Comparison of ENCODE assay signal across 8 mouse cellular contexts in the genomic region with DNA sequence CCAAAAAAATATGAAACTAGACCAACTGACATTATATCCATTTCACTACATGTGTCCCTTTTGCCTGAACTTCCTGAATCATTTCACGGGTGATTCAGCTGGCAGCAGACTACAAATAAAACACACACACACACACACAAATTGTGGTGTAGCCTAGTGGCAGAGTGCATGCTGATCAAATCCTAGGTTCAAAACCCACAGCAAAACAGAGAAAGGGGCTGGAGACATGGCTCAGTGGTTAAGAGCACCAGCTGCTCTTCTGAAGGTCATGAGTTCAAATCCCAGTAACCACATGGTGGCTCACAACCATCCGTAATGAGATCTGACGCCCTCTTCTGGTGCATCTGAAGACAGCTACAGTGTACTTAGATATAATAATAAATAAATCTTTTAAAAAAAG. TPM values are rescaled to one million over a fixed set of nuclear protein-coding genes. Genes with fewer than 3 reads are reported as not detected.
A peak's percentile ranks its signal among the peaks of the same experiment; 100 is the strongest.
DNase-seq lines count a peak whose midpoint lies in the region; ATAC-seq and TF ChIP-seq lines count a peak whose summit lies in the region.
"Not testable (repeated sequence)": the region's sequence is repeated elsewhere in the genome, so short reads cannot be mapped to it uniquely, and the experiment has no call there.

No protein-coding gene starts in this region.

- peak; percentile 28 for DNase-seq in NIH3T3 (ENCODE audit: low read depth)
- DNase-seq in intestine, embryonic 14.5 days (ENCODE audit: low spot score); neural tube, embryonic 11.5 days (ENCODE audit: low spot score); thymus, adult 2 months: not testable (repeated sequence)

- WGBS in heart, embryonic 13.5 days, result 29% methylated on average over 3 of the region's 3 CpGs
- 27% methylated on average over 3 of the region's 3 CpGs for WGBS in intestine, embryonic 14.5 days
- 30% methylated on average over 3 of the region's 3 CpGs for WGBS in limb, embryonic 12.5 days
- 26% methylated on average over 3 of the region's 3 CpGs for WGBS in lung, embryonic 16.5 days
- WGBS in neural tube, embryonic 11.5 days, result 58% methylated on average over 2 of the region's 3 CpGs
- WGBS in thymus, adult 2 months, result 10% methylated on average over 3 of the region's 3 CpGs

- H3K4me1 ChIP-seq in erythroblast, embryonic 14.5 days (ENCODE audit: control insufficient read depth), result peaks cover 39% of the 10 kb centered on the region
- peaks cover 17% of the 10 kb centered on the region for H3K4me1 ChIP-seq in heart, embryonic 13.5 days
- H3K4me1 ChIP-seq in intestine, embryonic 14.5 days (replicated peaks; ENCODE audit: control insufficient read depth, insufficient read depth, low read length), result peaks cover 12% of the 10 kb centered on the region
- peaks cover 12% of the 10 kb centered on the region for H3K4me1 ChIP-seq in limb, embryonic 12.5 days (replicated peaks)
- H3K4me1 ChIP-seq in lung, embryonic 16.5 days (replicated peaks; ENCODE audit: control insufficient read depth, insufficient read depth, low read length), result peaks cover 16% of the 10 kb centered on the region
- not testable (repeated sequence) for H3K4me1 ChIP-seq in neural tube, embryonic 11.5 days (ENCODE audit: control insufficient read depth, insufficient read depth, low read length); thymus, adult 2 months (replicated peaks; ENCODE audit: control insufficient read depth, insufficient read depth, low read length)

- H3K4me3 ChIP-seq in erythroblast, embryonic 14.5 days (replicated peaks), result peak overlapping the region; percentile 83
- peak overlapping the region; percentile 76 for H3K4me3 ChIP-seq in heart, embryonic 13.5 days
- peak overlapping the region; percentile 69 for H3K4me3 ChIP-seq in intestine, embryonic 14.5 days (ENCODE audit: low read depth, low read length)
- peak overlapping the region; percentile 74 for H3K4me3 ChIP-seq in limb, embryonic 12.5 days (replicated peaks)
- H3K4me3 ChIP-seq in lung, embryonic 16.5 days (ENCODE audit: low read length), result peak overlapping the region; percentile 87
- peak overlapping the region; percentile 72 for H3K4me3 ChIP-seq in neural tube, embryonic 11.5 days (ENCODE audit: low read depth, low read length)
- peak overlapping the region; percentile 78 for H3K4me3 ChIP-seq in thymus, adult 2 months (ENCODE audit: control insufficient read depth, insufficient read depth, low read length)

- H3K27me3 ChIP-seq in erythroblast, embryonic 14.5 days (ENCODE audit: control insufficient read depth), result peaks cover 29% of the 10 kb centered on the region
- H3K27me3 ChIP-seq in heart, embryonic 13.5 days (replicated peaks), result peaks cover 38% of the 10 kb centered on the region
- H3K27me3 ChIP-seq in intestine, embryonic 14.5 days (replicated peaks; ENCODE audit: control insufficient read depth, insufficient read depth, low read length); limb, embryonic 12.5 days; lung, embryonic 16.5 days (ENCODE audit: control insufficient read depth, insufficient read depth, low read depth, low read length); neural tube, embryonic 11.5 days (ENCODE audit: control insufficient read depth, insufficient read depth, low read length); thymus, adult 2 months (ENCODE audit: control insufficient read depth, insufficient read depth, low read length): not testable (repeated sequence)

- H3K4me2 ChIP-seq in heart, embryonic 13.5 days, result peak overlapping the region; percentile 84
- peak overlapping the region; percentile 88 for H3K4me2 ChIP-seq in intestine, embryonic 14.5 days (ENCODE audit: low read length)
- peak overlapping the region; percentile 67 for H3K4me2 ChIP-seq in limb, embryonic 12.5 days
- H3K4me2 ChIP-seq in lung, embryonic 16.5 days (ENCODE audit: low read depth, low read length), result peak overlapping the region; percentile 67
- peak overlapping the region; percentile 56 for H3K4me2 ChIP-seq in neural tube, embryonic 11.5 days (ENCODE audit: low read depth)

- ATAC-seq in heart, embryonic 13.5 days (ENCODE audit: extremely low read depth, insufficient number of reproducible peaks, low FRiP score, low TSS enrichment); limb, embryonic 12.5 days (ENCODE audit: insufficient number of reproducible peaks, insufficient read depth, low FRiP score, low TSS enrichment, low read depth); lung, embryonic 16.5 days (ENCODE audit: low read depth); neural tube, embryonic 11.5 days (ENCODE audit: insufficient read depth, low FRiP score, low TSS enrichment): not testable (repeated sequence)
- ATAC-seq in intestine, embryonic 14.5 days (replicated peaks; ENCODE audit: low FRiP score, low TSS enrichment, low read depth), result 0 out of 2 replicates have a peak, but pooled peaks have one; percentile 0

- H3K9me3 ChIP-seq in erythroblast, embryonic 14.5 days (ENCODE audit: control insufficient read depth, low read length); heart, embryonic 13.5 days; intestine, embryonic 14.5 days (ENCODE audit: control insufficient read depth, low read length); limb, embryonic 12.5 days; lung, embryonic 16.5 days (ENCODE audit: control insufficient read depth, low read length); neural tube, embryonic 11.5 days (ENCODE audit: control insufficient read depth, low read length): not testable (repeated sequence)

- TF ChIP-seq CTCF in thymus, adult 2 months (IDR thresholded peaks at IDR 0.05; ENCODE audit: borderline replicate concordance, control insufficient read depth, extremely low read depth, insufficient read depth, low read length, poor library complexity), result not testable (repeated sequence)

- peak overlapping the region; percentile 90 for H3K9ac ChIP-seq in heart, embryonic 13.5 days
- peak overlapping the region; percentile 68 for H3K9ac ChIP-seq in intestine, embryonic 14.5 days (ENCODE audit: low read length)
- H3K9ac ChIP-seq in limb, embryonic 12.5 days (replicated peaks), result peak overlapping the region; percentile 81
- H3K9ac ChIP-seq in lung, embryonic 16.5 days (ENCODE audit: low read length), result peak overlapping the region; percentile 82
- peak overlapping the region; percentile 83 for H3K9ac ChIP-seq in neural tube, embryonic 11.5 days (ENCODE audit: low read length)

- H3K36me3 ChIP-seq in erythroblast, embryonic 14.5 days (ENCODE audit: control insufficient read depth), result peaks cover 30% of the 10 kb centered on the region
- peaks cover 23% of the 10 kb centered on the region for H3K36me3 ChIP-seq in heart, embryonic 13.5 days
- peaks cover 20% of the 10 kb centered on the region for H3K36me3 ChIP-seq in intestine, embryonic 14.5 days (ENCODE audit: control insufficient read depth, insufficient read depth, low read length)
- peaks cover 24% of the 10 kb centered on the region for H3K36me3 ChIP-seq in limb, embryonic 12.5 days
- peaks cover 13% of the 10 kb centered on the region for H3K36me3 ChIP-seq in lung, embryonic 16.5 days (ENCODE audit: control insufficient read depth, insufficient read depth, low read length)
- not testable (repeated sequence) for H3K36me3 ChIP-seq in neural tube, embryonic 11.5 days (ENCODE audit: control insufficient read depth, insufficient read depth, low read length)
- peaks cover 10% of the 10 kb centered on the region; the same call in 1 of the 2 replicates for H3K36me3 ChIP-seq in thymus, adult 2 months (ENCODE audit: control insufficient read depth, insufficient read depth, low read length)

- H3K27ac ChIP-seq in heart, embryonic 13.5 days (replicated peaks), result peak overlapping the region; percentile 95
- H3K27ac ChIP-seq in intestine, embryonic 14.5 days (ENCODE audit: low read depth), result peak overlapping the region; percentile 91; the same call in 1 of the 2 replicates
- peak overlapping the region; percentile 78 for H3K27ac ChIP-seq in limb, embryonic 12.5 days
- H3K27ac ChIP-seq in lung, embryonic 16.5 days (ENCODE audit: low read length), result peak overlapping the region; percentile 93
- peak overlapping the region; percentile 39; the same call in 1 of the 2 replicates for H3K27ac ChIP-seq in neural tube, embryonic 11.5 days (ENCODE audit: low read depth, low read length)
- H3K27ac ChIP-seq in thymus, adult 2 months (ENCODE audit: control insufficient read depth, insufficient read depth, low read length), result not testable (repeated sequence)

- not testable (repeated sequence) for TF ChIP-seq POLR2A in thymus, adult 2 months (IDR thresholded peaks at IDR 0.05; ENCODE audit: control insufficient read depth, extremely low read depth, insufficient read depth, low read length, poor library complexity)

RNA-seq across cellular contexts. Expression of a gene that starts 0.5 kb away (rescaled TPM):
- polyA plus RNA-seq in erythroblast, embryonic 14.5 days (2012), result 0.59 and 0.78 TPM in 2 replicates
- polyA plus RNA-seq in heart, embryonic 13.5 days (2015; fragmentation: Nextera tagmentation; extraction: Ambion mirVana), result 49.9 and 55.7 TPM in 2 replicates
- 71.0 and 80.9 TPM in 2 replicates for polyA plus RNA-seq in intestine, embryonic 14.5 days (2014; fragmentation: Nextera tagmentation; extraction: Ambion mirVana)
- polyA plus RNA-seq in limb, embryonic 12.5 days (2016; fragmentation: Nextera tagmentation; extraction: Ambion mirVana), result 104 and 111 TPM in 2 replicates
- polyA plus RNA-seq in lung, embryonic 16.5 days (2015; fragmentation: Nextera tagmentation; extraction: Ambion mirVana), result 75.6 and 85.6 TPM in 2 replicates
- 87.4 and 92.7 TPM in 2 replicates for polyA plus RNA-seq in neural tube, embryonic 11.5 days (2014; fragmentation: Nextera tagmentation; extraction: Ambion mirVana)
- polyA plus RNA-seq in thymus, adult 2 months (2012; rRNA removed), result 291 and 303 TPM in 2 replicates

RNA-seq across cellular contexts. Expression of a gene that starts 18.6 kb away (rescaled TPM):
- not detected in 2 replicates for polyA plus RNA-seq in erythroblast, embryonic 14.5 days (2012)
- polyA plus RNA-seq in heart, embryonic 13.5 days (2015; fragmentation: Nextera tagmentation; extraction: Ambion mirVana), result 0.88 and 1.0 TPM in 2 replicates
- 3.2 and 3.3 TPM in 2 replicates for polyA plus RNA-seq in intestine, embryonic 14.5 days (2014; fragmentation: Nextera tagmentation; extraction: Ambion mirVana)
- polyA plus RNA-seq in limb, embryonic 12.5 days (2016; fragmentation: Nextera tagmentation; extraction: Ambion mirVana), result 0.45 and 0.55 TPM in 2 replicates
- polyA plus RNA-seq in lung, embryonic 16.5 days (2015; fragmentation: Nextera tagmentation; extraction: Ambion mirVana), result 4.1 and 6.5 TPM in 2 replicates
- 0.77 and 0.88 TPM in 2 replicates for polyA plus RNA-seq in neural tube, embryonic 11.5 days (2014; fragmentation: Nextera tagmentation; extraction: Ambion mirVana)
- 0.93 and 1.4 TPM in 2 replicates for polyA plus RNA-seq in thymus, adult 2 months (2012; rRNA removed)

RNA-seq across cellular contexts. Expression of a gene that starts 22.9 kb away (rescaled TPM):
- 13.7 and 15.6 TPM in 2 replicates for polyA plus RNA-seq in erythroblast, embryonic 14.5 days (2012)
- polyA plus RNA-seq in heart, embryonic 13.5 days (2015; fragmentation: Nextera tagmentation; extraction: Ambion mirVana), result 31.7 and 35.4 TPM in 2 replicates
- 50.1 and 51.4 TPM in 2 replicates for polyA plus RNA-seq in intestine, embryonic 14.5 days (2014; fragmentation: Nextera tagmentation; extraction: Ambion mirVana)
- 72.0 and 75.6 TPM in 2 replicates for polyA plus RNA-seq in limb, embryonic 12.5 days (2016; fragmentation: Nextera tagmentation; extraction: Ambion mirVana)
- 53.0 and 59.5 TPM in 2 replicates for polyA plus RNA-seq in lung, embryonic 16.5 days (2015; fragmentation: Nextera tagmentation; extraction: Ambion mirVana)
- polyA plus RNA-seq in neural tube, embryonic 11.5 days (2014; fragmentation: Nextera tagmentation; extraction: Ambion mirVana), result 39.6 and 51.4 TPM in 2 replicates
- 139 and 141 TPM in 2 replicates for polyA plus RNA-seq in thymus, adult 2 months (2012; rRNA removed)

RNA-seq across cellular contexts. Expression of a gene that starts 53.0 kb away (rescaled TPM):
- polyA plus RNA-seq in erythroblast, embryonic 14.5 days (2012), result 0.02 TPM in 1 of 2 replicates, not detected in the other
- polyA plus RNA-seq in heart, embryonic 13.5 days (2015; fragmentation: Nextera tagmentation; extraction: Ambion mirVana), result 0.19 TPM in 2 replicates
- 0.19 and 0.53 TPM in 2 replicates for polyA plus RNA-seq in intestine, embryonic 14.5 days (2014; fragmentation: Nextera tagmentation; extraction: Ambion mirVana)
- not detected in 2 replicates for polyA plus RNA-seq in limb, embryonic 12.5 days (2016; fragmentation: Nextera tagmentation; extraction: Ambion mirVana)
- polyA plus RNA-seq in lung, embryonic 16.5 days (2015; fragmentation: Nextera tagmentation; extraction: Ambion mirVana), result 3.0 and 4.8 TPM in 2 replicates
- 0.20 and 0.42 TPM in 2 replicates for polyA plus RNA-seq in neural tube, embryonic 11.5 days (2014; fragmentation: Nextera tagmentation; extraction: Ambion mirVana)
- 0.10 and 0.11 TPM in 2 replicates for polyA plus RNA-seq in thymus, adult 2 months (2012; rRNA removed)

RNA-seq across cellular contexts. Expression of a gene that starts 53.7 kb away (rescaled TPM):
- polyA plus RNA-seq in erythroblast, embryonic 14.5 days (2012), result 0.03 TPM in 1 of 2 replicates, not detected in the other
- 0.65 and 0.79 TPM in 2 replicates for polyA plus RNA-seq in heart, embryonic 13.5 days (2015; fragmentation: Nextera tagmentation; extraction: Ambion mirVana)
- polyA plus RNA-seq in intestine, embryonic 14.5 days (2014; fragmentation: Nextera tagmentation; extraction: Ambion mirVana), result 0.60 and 0.79 TPM in 2 replicates
- 0.26 and 0.33 TPM in 2 replicates for polyA plus RNA-seq in limb, embryonic 12.5 days (2016; fragmentation: Nextera tagmentation; extraction: Ambion mirVana)
- 1.3 and 1.5 TPM in 2 replicates for polyA plus RNA-seq in lung, embryonic 16.5 days (2015; fragmentation: Nextera tagmentation; extraction: Ambion mirVana)
- polyA plus RNA-seq in neural tube, embryonic 11.5 days (2014; fragmentation: Nextera tagmentation; extraction: Ambion mirVana), result 0.23 and 0.41 TPM in 2 replicates
- 1.6 and 1.8 TPM in 2 replicates for polyA plus RNA-seq in thymus, adult 2 months (2012; rRNA removed)

Comparison
In these comparisons a context has a peak if more than half of its experiments do, and no peak if none do; other contexts are left out.
1. RNA of a gene that starts 0.5 kb away (polyA plus RNA-seq): 291 to 303 TPM in thymus, adult 2 months, 104 to 111 TPM in limb, embryonic 12.5 days, 87.4 to 92.7 TPM in neural tube, embryonic 11.5 days, 75.6 to 85.6 TPM in lung, embryonic 16.5 days, 71.0 to 80.9 TPM in intestine, embryonic 14.5 days and 49.9 to 55.7 TPM in heart, embryonic 13.5 days; 0.59 to 0.78 TPM in erythroblast, embryonic 14.5 days; every median in the first group is over 10 times any median in the second.
2. Peak in every context shown above with its lines, with median percentiles within 50 percentile points of each other: H3K4me3 ChIP-seq, H3K4me2 ChIP-seq and H3K9ac ChIP-seq.